Comparison of ENCODE assay signal across 13 mouse cellular contexts in genomic region chr4:100547905-100548304, GRCm38 (mm10).
DNase-seq lines count a peak whose midpoint lies in the region; ATAC-seq lines count a peak whose summit lies in the region.
"Had no signal": no experiment of that assay in that cellular context is flagged by ENCODE, and none has a peak within 500 bp of the region (broad histone marks: within the 10 kb centered on the region; RNA-seq: fewer than 3 reads in every experiment).

No protein-coding gene starts in this region.

- H3K27me3 ChIP-seq in hindbrain, embryonic 10.5 days (ENCODE audit: insufficient read depth, poor library complexity, severe bottlenecking), result no peaks in the 10 kb centered on the region
- H3K27me3 ChIP-seq: heart, embryonic 15.5 days had no signal

- no peaks in the 10 kb centered on the region for H3K4me1 ChIP-seq in hindbrain, embryonic 10.5 days (replicated peaks)
- H3K4me1 ChIP-seq: heart, embryonic 15.5 days had no signal

- H3K9me3 ChIP-seq in hindbrain, embryonic 10.5 days, result no peaks in the 10 kb centered on the region
- H3K9me3 ChIP-seq: heart, embryonic 15.5 days had no signal

- DNase-seq in heart, adult 11 months, result peak; percentile 90
- no peak for DNase-seq in heart, adult 9 months (ENCODE audit: low spot score in 2 of 2)
- DNase-seq in kidney, postnatal 36 days, result peak; percentile 7 to 22
- no peak for DNase-seq in kidney, adult 8-10 months
- peak; percentile 14 for DNase-seq in lung, postnatal 14 days
- DNase-seq in yolk sac, embryonic 10.5 days (ENCODE audit: low spot score), result no peak
- DNase-seq in hindbrain, embryonic 10.5 days (ENCODE audit: low spot score), result no peak
- DNase-seq: cerebellum, adult 2 months; midbrain, embryonic 14.5 days; thymus, postnatal 25 days had no signal

- no peak overlapping the region for H3K27ac ChIP-seq in hindbrain, embryonic 10.5 days
- H3K27ac ChIP-seq: heart, embryonic 15.5 days had no signal

- no peaks in the 10 kb centered on the region for H3K36me3 ChIP-seq in hindbrain, embryonic 10.5 days
- H3K36me3 ChIP-seq: heart, embryonic 15.5 days had no signal

- peak; percentile 87 to 95 for ATAC-seq in hematopoietic stem cell, adult 5-6 weeks (replicated peaks in 1 of 2; ENCODE audit: insufficient read depth in 1 of 2, low FRiP score in 2 of 2, low TSS enrichment in 1 of 2, low read depth in 1 of 2, poor library complexity in 2 of 2, severe bottlenecking in 2 of 2)
- ATAC-seq: forebrain, embryonic 14.5 days had no signal

- 75% methylated on average over 4 of the region's 4 CpGs for WGBS in hindbrain, embryonic 10.5 days

- no peak overlapping the region for H3K4me3 ChIP-seq in hindbrain, embryonic 10.5 days
- H3K4me3 ChIP-seq: heart, embryonic 15.5 days had no signal

Comparison
In these comparisons a context has a peak if more than half of its experiments do, and no peak if none do; other contexts are left out.
1. DNase-seq: peak in heart, adult 11 months (single experiment), kidney, postnatal 36 days (2 of 2) and lung, postnatal 14 days (single experiment); none in heart, adult 9 months (0 of 2), kidney, adult 8-10 months (0 of 2), yolk sac, embryonic 10.5 days (single experiment) and hindbrain, embryonic 10.5 days (single experiment).